Mouse (Mus musculus) stomach, embryonic 15.5 days (tissue): Measurements from ENCODE around the gene Cdh3. TPM values are rescaled to one million over a fixed set of nuclear protein-coding genes. Genes with fewer than 3 reads are reported as not detected.
A peak's percentile ranks its signal among the peaks of the same experiment; 100 is the strongest.

ENCODE experiments used
- ATAC-seq: fragments of 200-750 bp; cut with Nextera tagmentation; 2 replicates; pipeline ENCODE4 v1.8.0; 2017; ENCODE audit warnings: low read depth, moderate number of reproducible peaks, moderate TSS enrichment; ENCODE audit not compliant: insufficient read depth, low FRiP score
- H3K27ac ChIP-seq: fragments of 300-500 bp; sonication (generic); 2 replicates; pipeline ENCODE4 v1.5.1; 2015; ENCODE audit warnings: mild to moderate bottlenecking, inconsistent platforms
- H3K27me3 ChIP-seq: fragments of 300-500 bp; sonication (generic); replicated peaks from 2 replicates; pipeline ENCODE4 v1.6.1; 2015; ENCODE audit warnings: inconsistent platforms
- H3K36me3 ChIP-seq: fragments of 300-500 bp; sonication (generic); 2 replicates; pipeline ENCODE4 v1.6.1; 2015; ENCODE audit warnings: inconsistent platforms
- H3K4me1 ChIP-seq: fragments of 300-500 bp; sonication (generic); 2 replicates; pipeline ENCODE4 v1.6.1; 2015; ENCODE audit warnings: inconsistent platforms
- H3K4me2 ChIP-seq: fragments of 300-500 bp; sonication (generic); 2 replicates; pipeline ENCODE4 v1.6.1; 2015; ENCODE audit warnings: mild to moderate bottlenecking, inconsistent platforms
- H3K4me3 ChIP-seq: fragments of 300-500 bp; sonication (generic); replicated peaks from 2 replicates; pipeline ENCODE4 v1.5.1; 2015; ENCODE audit warnings: inconsistent platforms
- H3K9ac ChIP-seq: fragments of 300-500 bp; sonication (generic); 2 replicates; pipeline ENCODE4 v1.6.1; 2015; ENCODE audit warnings: inconsistent platforms
- H3K9me3 ChIP-seq: fragments of 300-500 bp; sonication (generic); 2 replicates; pipeline ENCODE4 v1.6.1; 2016; ENCODE audit warnings: inconsistent platforms
- WGBS: fragments of 180-500 bp; shearing (Covaris S2); methylation state at CpG from one replicate; pipeline ENCODE4 v1.1.7; 2015; 5-methylcytosine and 5-hydroxymethylcytosine counted together
- polyA plus RNA-seq: library from polyadenylated mRNA; unstranded; fragments of >200 nt; fragmentation: Nextera tagmentation; extraction: Ambion mirVana; gene quantifications from 2 replicates; pipeline ENCODE4 v1.2.1, GENCODE M21; 2015

Gene Cdh3
- polyA plus RNA-seq, 1 experiment from 2014 or later = 16.3 TPM

GRCm38 (mm10) chr8:106599265-106599979, 88.7 kb downstream of the Cdh3 start:
- H3K27ac ChIP-seq = peak overlapping the region; percentile 32; the same call in 1 of the 2 replicates

DNA sequence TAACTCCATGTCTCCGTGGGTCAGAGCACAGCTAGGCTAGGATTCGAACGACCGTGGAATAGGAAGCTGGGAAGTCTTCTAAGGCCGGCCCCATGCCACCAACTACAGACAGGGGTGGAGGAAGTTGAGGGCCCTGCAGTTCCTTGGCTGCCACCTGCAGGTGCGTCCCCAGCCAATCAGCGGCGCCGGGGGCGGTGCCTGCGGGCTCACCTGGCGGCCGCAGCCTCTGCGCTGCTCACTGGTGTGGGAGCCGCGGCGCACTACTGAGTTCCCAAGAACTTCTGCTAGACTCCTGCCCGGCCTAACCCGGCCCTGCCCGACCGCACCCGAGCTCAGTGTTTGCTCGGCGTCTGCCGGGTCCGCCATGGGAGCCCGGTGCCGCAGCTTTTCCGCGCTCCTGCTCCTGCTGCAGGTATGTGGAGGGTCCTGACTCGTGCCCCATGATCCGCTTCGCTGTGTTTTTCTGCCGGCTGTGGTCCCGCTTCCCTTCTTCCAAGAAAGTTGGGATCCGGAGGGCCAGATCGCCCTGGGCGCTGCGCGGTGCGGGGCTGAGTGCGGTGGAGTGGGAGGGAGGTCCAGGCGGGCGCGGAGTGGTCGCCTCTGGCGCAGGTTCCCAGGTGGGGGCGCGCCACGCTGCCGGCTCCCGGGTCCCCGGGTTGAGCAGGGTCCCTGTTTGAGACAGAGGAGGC, 92.6 kb downstream of the Cdh3 start, which contains the start of gene Cdh1:
TSS of gene Cdh1 (plus strand) at position 221 of the 689 bp plus-strand sequence.
- WGBS = under 1% methylated on average over 53 of the region's 53 CpGs
- H3K27ac ChIP-seq = peak within 1 kb of the TSS; percentile 85
- no peaks in the 10 kb centered on the region for H3K36me3 ChIP-seq
- H3K27me3 ChIP-seq = peaks cover 29% of the 10 kb centered on the region
- H3K9me3 ChIP-seq = no peaks in the 10 kb centered on the region
- peak; percentile 90 for ATAC-seq
- peak within 1 kb of the TSS; percentile 56 for H3K4me3 ChIP-seq
- H3K4me1 ChIP-seq = no peaks in the 10 kb centered on the region
- peak within 1 kb of the TSS; percentile 59 for H3K9ac ChIP-seq
- H3K4me2 ChIP-seq = peak within 1 kb of the TSS; percentile 54

More at GRCm38 (mm10) chr8:106599265-106599979, 88.7 kb downstream of the Cdh3 start:
- no peak overlapping the region for H3K9ac ChIP-seq
- no peak overlapping the region for H3K4me2 ChIP-seq
- no peak; the same call in 1 of the 2 replicates for ATAC-seq
- no peaks in the 10 kb centered on the region for H3K9me3 ChIP-seq
- peaks cover 17% of the 10 kb centered on the region for H3K27me3 ChIP-seq
- no peaks in the 10 kb centered on the region for H3K4me1 ChIP-seq
- WGBS = 39% methylated on average over 7 of the region's 7 CpGs
- no peaks in the 10 kb centered on the region for H3K36me3 ChIP-seq
- no peak overlapping the region for H3K4me3 ChIP-seq

DNA sequence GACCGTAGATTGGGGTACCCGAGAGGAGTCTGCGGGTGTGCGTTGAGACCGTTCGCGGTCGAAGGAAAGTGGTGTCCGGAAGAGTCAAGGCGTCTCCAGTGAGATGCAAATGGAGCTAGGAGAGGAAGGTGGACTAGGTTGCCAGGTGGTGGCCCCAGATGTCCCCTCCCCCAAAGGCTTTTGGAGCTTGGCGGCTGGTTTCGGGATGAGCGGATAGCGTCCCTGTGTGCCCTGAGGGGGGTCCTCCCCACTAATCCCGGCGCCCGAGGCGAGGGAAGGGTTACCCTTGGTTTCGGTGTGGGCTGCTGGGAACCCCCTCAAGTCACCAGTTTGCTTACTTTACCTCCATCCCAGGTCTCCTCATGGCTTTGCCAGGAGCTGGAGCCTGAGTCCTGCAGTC, 93.2 kb downstream of the Cdh3 start:
- Histone ChIP-seq H3K9ac (peak overlapping the region; percentile 59), H3K27ac (peak overlapping the region; percentile 85), H3K4me2 (peak overlapping the region; percentile 54), H3K4me3 (peak overlapping the region; percentile 56), H3K4me1 (no peaks in the 10 kb centered on the region), H3K9me3 (no peaks in the 10 kb centered on the region), H3K27me3 (peaks cover 29% of the 10 kb centered on the region), H3K36me3 (no peaks in the 10 kb centered on the region)
- no peak for ATAC-seq
- WGBS = 1% methylated on average over 19 of the region's 19 CpGs

DNA sequence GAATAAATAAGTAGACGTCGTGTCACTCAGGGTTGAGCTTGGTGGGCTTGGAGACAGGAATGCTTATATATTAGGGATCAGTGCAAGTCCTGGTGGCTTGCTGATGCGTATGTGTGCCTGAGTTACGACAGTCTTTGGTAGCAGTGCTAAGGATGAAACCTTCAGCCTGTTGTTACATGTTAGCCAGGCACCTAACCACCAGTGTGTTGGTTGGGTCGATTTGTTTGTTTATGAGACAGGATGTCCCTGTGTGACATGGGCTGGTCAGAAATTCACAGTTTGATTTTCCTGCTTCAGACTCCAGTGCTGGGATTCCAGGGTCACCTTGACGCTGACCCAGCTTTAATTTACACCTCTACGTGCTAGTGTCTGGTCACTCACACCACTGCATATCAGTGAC, 95.0 kb downstream of the Cdh3 start:
- Histone ChIP-seq H3K4me2 (peak overlapping the region; percentile 34), H3K4me3 (peak overlapping the region; percentile 21), H3K4me1 (no peaks in the 10 kb centered on the region), H3K9ac (no peak overlapping the region), H3K27ac (peak overlapping the region; percentile 63; the same call in 1 of the 2 replicates), H3K9me3 (no peaks in the 10 kb centered on the region), H3K36me3 (no peaks in the 10 kb centered on the region), H3K27me3 (peaks cover 29% of the 10 kb centered on the region)
- ATAC-seq = no peak
- WGBS = 45% methylated on average over 7 of the region's 7 CpGs

GRCm38 (mm10) chr8:106606121-106606520, 95.4 kb downstream of the Cdh3 start:
- H3K4me2 ChIP-seq = peak overlapping the region; percentile 34; the same call in 1 of the 2 replicates
- WGBS = 38% methylated on average over 4 of the region's 4 CpGs
- no peak for ATAC-seq
- no peaks in the 10 kb centered on the region for H3K36me3 ChIP-seq
- H3K27me3 ChIP-seq = peaks cover 29% of the 10 kb centered on the region
- H3K4me1 ChIP-seq = no peaks in the 10 kb centered on the region
- H3K9me3 ChIP-seq = no peaks in the 10 kb centered on the region
- peak overlapping the region; percentile 21; the same call in 1 of the 2 replicates for H3K4me3 ChIP-seq
- no peak overlapping the region for H3K9ac ChIP-seq
- H3K27ac ChIP-seq = peak overlapping the region; percentile 63; the same call in 1 of the 2 replicates

GRCm38 (mm10) chr8:106606601-106607145, 96.0 kb downstream of the Cdh3 start:
- 32% methylated on average over 15 of the region's 15 CpGs for WGBS
- Histone ChIP-seq H3K4me3 (0 out of 2 replicates have a peak overlapping the region, but pooled peaks have one; percentile 12), H3K27ac (peak overlapping the region; percentile 40; the same call in 1 of the 2 replicates), H3K9me3 (no peaks in the 10 kb centered on the region), H3K27me3 (peaks cover 29% of the 10 kb centered on the region), H3K4me1 (no peaks in the 10 kb centered on the region), H3K4me2 (peak overlapping the region; percentile 40), H3K36me3 (no peaks in the 10 kb centered on the region), H3K9ac (no peak overlapping the region)
- ATAC-seq = no peak

Other genes with a start within 250 kb of the Cdh3 start
- 16.4 and 17.3 TPM in 2 replicates for gene Smpd3, start 172.9 kb upstream of the Cdh3 start, polyA plus RNA-seq
- 16.2 and 18.3 TPM in 2 replicates for gene Zfp90, start 95.6 kb upstream of the Cdh3 start, polyA plus RNA-seq
- gene 6030452D12Rik, start 10.4 kb upstream of the Cdh3 start, polyA plus RNA-seq = not detected in 2 replicates
- 11.0 and 48.1 TPM in 2 replicates for gene Gm10073, start 62.6 kb downstream of the Cdh3 start, polyA plus RNA-seq
- 163 and 189 TPM in 2 replicates for gene Cdh1, start 92.5 kb downstream of the Cdh3 start, polyA plus RNA-seq
- gene Tango6, start 172.2 kb downstream of the Cdh3 start, polyA plus RNA-seq = 7.8 and 9.5 TPM in 2 replicates